Mouse (Mus musculus) lung, postnatal 0 days (tissue): ENCODE data around the gene Sds. TPM values are rescaled to one million over a fixed set of nuclear protein-coding genes. Genes with fewer than 3 reads are reported as not detected.

Experiments used
- ATAC-seq: fragments of 200-750 bp; cut with Nextera tagmentation; 2 replicates; pipeline ENCODE4 v1.8.0; 2017; ENCODE audit warnings: moderate library complexity
- DNase-seq: peaks from one replicate; pipeline ENCODE4 v3.0.0-alpha.2; 2016; ENCODE audit warnings: low spot score
- H3K27ac ChIP-seq: fragments of 300-500 bp; sonication (generic); 2 replicates; pipeline ENCODE4 v1.5.1; 2014; ENCODE audit warnings: antibody characterized with exemption, mild to moderate bottlenecking, low read length, mixed read lengths
- H3K27me3 ChIP-seq: fragments of 300-500 bp; sonication (generic); replicated peaks from 2 replicates; pipeline ENCODE4 v1.6.1; 2014; ENCODE audit warnings: low read length, mixed read lengths; ENCODE audit not compliant: insufficient read depth
- H3K36me3 ChIP-seq: fragments of 300-500 bp; sonication (generic); 2 replicates; pipeline ENCODE4 v1.6.1; 2014; ENCODE audit warnings: low read length, mixed read lengths; ENCODE audit not compliant: insufficient read depth
- H3K4me1 ChIP-seq: fragments of 300-500 bp; sonication (generic); 2 replicates; pipeline ENCODE4 v1.6.1; 2014; ENCODE audit warnings: antibody characterized with exemption, low read depth, low read length, mixed read lengths; ENCODE audit not compliant: insufficient read depth
- H3K4me2 ChIP-seq: fragments of 300-500 bp; sonication (generic); replicated peaks from 2 replicates; pipeline ENCODE4 v1.6.1; 2014; ENCODE audit warnings: low read depth, mild to moderate bottlenecking, low read length, moderate library complexity, mixed read lengths
- H3K4me3 ChIP-seq: fragments of 300-500 bp; sonication (generic); 2 replicates; pipeline ENCODE4 v1.5.1; 2014; ENCODE audit warnings: low read depth, low read length
- H3K9ac ChIP-seq: fragments of 300-500 bp; sonication (generic); replicated peaks from 2 replicates; pipeline ENCODE4 v1.6.1; 2014; ENCODE audit warnings: low read depth, mild to moderate bottlenecking
- H3K9me3 ChIP-seq: fragments of 300-500 bp; sonication (generic); 2 replicates; pipeline ENCODE4 v1.6.1; 2016; ENCODE audit warnings: low read length, mixed read lengths
- CTCF ChIP-seq: IDR thresholded peaks from 2 replicates; pipeline ENCODE4 v1.5.1; 2016; ENCODE audit warnings: antibody characterized with exemption, mild to moderate bottlenecking
- EP300 ChIP-seq: IDR thresholded peaks from 2 replicates; pipeline ENCODE4 v1.6.1; 2016; ENCODE audit warnings: antibody characterized with exemption, mild to moderate bottlenecking, control low read depth
- WGBS: fragments of 180-500 bp; shearing (Covaris S2); extraction: QIAGEN DNeasy Blood & Tissue Kit; methylation state at CpG from one replicate; pipeline ENCODE4 v1.1.7; 2014; 5-methylcytosine and 5-hydroxymethylcytosine counted together
- polyA plus RNA-seq: library from polyadenylated mRNA; unstranded; fragments of >200 nt; fragmentation: Nextera tagmentation; extraction: Ambion mirVana; gene quantifications from 2 replicates; pipeline ENCODE4 v1.2.1, GENCODE M21; 2015

Sds gene
- polyA plus RNA-seq, 1 experiment from 2014 or later: not detected

GRCm38 (mm10) chr5:120524736-120525135 lies 48.4 kb downstream of the Sds start:
- H3K27ac ChIP-seq: no peak overlapping the region
- 94% methylated on average over 2 of the region's 2 CpGs for WGBS

GRCm38 (mm10) chr5:120525737-120526136 lies 49.4 kb downstream of the Sds start:
- ATAC-seq: peak; percentile 49
- DNase-seq: no peak
- Histone ChIP-seq H3K27ac (no peak overlapping the region), H3K4me2 (no peak overlapping the region), H3K4me3 (no peak overlapping the region), H3K9me3 (no peaks in the 10 kb centered on the region), H3K4me1 (no peaks in the 10 kb centered on the region), H3K9ac (no peak overlapping the region), H3K36me3 (peaks cover 16% of the 10 kb centered on the region; the same call in 1 of the 2 replicates), H3K27me3 (no peaks in the 10 kb centered on the region)
- WGBS: 41% methylated on average over 5 of the region's 5 CpGs
- TF ChIP-seq CTCF: peak; percentile 67
- TF ChIP-seq EP300: no peak

More at GRCm38 (mm10) chr5:120524736-120525135, 48.4 kb downstream of the Sds start:
- DNase-seq: no peak
- H3K9me3 ChIP-seq: no peaks in the 10 kb centered on the region
- no peak for ATAC-seq
- H3K36me3 ChIP-seq: peaks cover 19% of the 10 kb centered on the region; the same call in 1 of the 2 replicates
- no peak overlapping the region for H3K4me3 ChIP-seq
- TF ChIP-seq CTCF (no peak), EP300 (no peak)
- no peaks in the 10 kb centered on the region for H3K27me3 ChIP-seq
- H3K9ac ChIP-seq: no peak overlapping the region
- H3K4me1 ChIP-seq: no peaks in the 10 kb centered on the region
- no peak overlapping the region for H3K4me2 ChIP-seq

DNA sequence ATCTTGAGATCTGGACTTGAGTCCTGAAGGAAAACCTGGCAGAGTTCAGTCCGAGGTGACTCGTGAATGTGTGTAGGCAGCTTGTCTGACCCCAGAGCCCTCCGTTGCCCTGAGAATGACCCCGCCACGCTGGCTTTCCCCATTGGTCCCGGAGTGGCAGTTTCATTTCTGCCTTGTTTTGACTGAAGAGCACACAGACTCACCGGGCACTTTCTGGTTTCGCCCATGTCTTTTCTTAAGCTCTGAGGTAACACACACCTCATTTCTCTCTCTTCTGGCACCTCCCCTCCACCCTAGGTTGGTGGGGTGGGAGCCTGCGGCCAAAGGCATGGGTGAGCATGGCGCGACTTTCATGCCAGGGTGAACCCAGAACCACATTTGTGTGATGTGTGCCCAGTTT lies 50.0 kb downstream of the Sds start:
- no peaks in the 10 kb centered on the region for H3K4me1 ChIP-seq
- H3K36me3 ChIP-seq: peaks cover 14% of the 10 kb centered on the region; the same call in 1 of the 2 replicates
- ATAC-seq (no peak), DNase-seq (no peak)
- WGBS: 52% methylated on average over 11 of the region's 11 CpGs
- no peaks in the 10 kb centered on the region for H3K9me3 ChIP-seq
- no peak overlapping the region for H3K27ac ChIP-seq
- TF ChIP-seq CTCF: no peak
- TF ChIP-seq EP300: no peak
- H3K9ac ChIP-seq: no peak overlapping the region
- H3K27me3 ChIP-seq: no peaks in the 10 kb centered on the region
- no peak overlapping the region for H3K4me2 ChIP-seq
- no peak overlapping the region for H3K4me3 ChIP-seq

GRCm38 (mm10) chr5:120527296-120527964 lies 51.1 kb downstream of the Sds start:
- Histone ChIP-seq H3K27me3 (no peaks in the 10 kb centered on the region), H3K27ac (no peak overlapping the region), H3K4me1 (no peaks in the 10 kb centered on the region), H3K4me2 (no peak overlapping the region), H3K9ac (no peak overlapping the region), H3K9me3 (no peaks in the 10 kb centered on the region), H3K36me3 (peaks cover 5% of the 10 kb centered on the region; the same call in 1 of the 2 replicates), H3K4me3 (no peak overlapping the region)
- 87% methylated on average over 12 of the region's 20 CpGs for WGBS
- no peak for DNase-seq
- no peak for ATAC-seq
- TF ChIP-seq CTCF (no peak), EP300 (no peak)

- Histone ChIP-seq H3K36me3 (no peaks in the 10 kb centered on the region), H3K9ac (no peak overlapping the region), H3K27ac (no peak overlapping the region), H3K4me3 (no peak overlapping the region), H3K4me1 (peaks cover 11% of the 10 kb centered on the region; the same call in 1 of the 2 replicates), H3K9me3 (no peaks in the 10 kb centered on the region), H3K4me2 (no peak overlapping the region), H3K27me3 (no peaks in the 10 kb centered on the region)
- 74% methylated on average over 8 of the region's 8 CpGs for WGBS
- ATAC-seq (no peak), DNase-seq (no peak)
- TF ChIP-seq CTCF (no peak), EP300 (no peak)
Measured at GRCm38 (mm10) chr5:120531631-120532030, 55.3 kb downstream of the Sds start.

Other genes starting within 250 kb of the Sds start
- gene Lhx5, start 44.8 kb upstream of the Sds start, polyA plus RNA-seq: not detected in 2 replicates
- gene Sdsl, start 3.7 kb upstream of the Sds start, polyA plus RNA-seq: 1.7 and 1.8 TPM in 2 replicates
- gene Plbd2, start 27.1 kb downstream of the Sds start, polyA plus RNA-seq: 63.1 and 69.2 TPM in 2 replicates
- gene Slc8b1, start 34.6 kb downstream of the Sds start, polyA plus RNA-seq: 12.1 and 14.7 TPM in 2 replicates
- 17.5 and 19.7 TPM in 2 replicates for gene Tpcn1, start 112.1 kb downstream of the Sds start, polyA plus RNA-seq
- gene Iqcd, start 112.5 kb downstream of the Sds start, polyA plus RNA-seq: 1.7 and 2.0 TPM in 2 replicates
- 9.9 and 10.0 TPM in 2 replicates for gene Rita1, start 136.1 kb downstream of the Sds start, polyA plus RNA-seq
- gene Ddx54, start 136.2 kb downstream of the Sds start, polyA plus RNA-seq: 24.9 and 25.4 TPM in 2 replicates
- gene Cfap73, start 157.7 kb downstream of the Sds start, polyA plus RNA-seq: 1.3 and 2.0 TPM in 2 replicates
- gene Rasal1, start 172.3 kb downstream of the Sds start, polyA plus RNA-seq: not detected in 2 replicates
- 0.48 and 0.70 TPM in 2 replicates for gene Dtx1, start 235.4 kb downstream of the Sds start, polyA plus RNA-seq